Mouse (Mus musculus) limb, embryonic 14.5 days (tissue): ENCODE measurements around the gene Nlgn2. TPM values are rescaled to one million over a fixed set of nuclear protein-coding genes. Genes with fewer than 3 reads are reported as not detected.
"Not testable (repeated sequence)": the region's sequence is repeated elsewhere in the genome, so short reads cannot be mapped to it uniquely, and the experiment has no call there.

ENCODE experiments used
- ATAC-seq: fragments of 200-750 bp; cut with Nextera tagmentation; 2 replicates; pipeline ENCODE4 v1.8.0; 2017; ENCODE audit warnings: low read depth, moderate number of reproducible peaks, moderate TSS enrichment; ENCODE audit not compliant: low FRiP score
- DNase-seq: peaks from one replicate; pipeline ENCODE4 v3.0.0-alpha.2; 2015; ENCODE audit warnings: low spot score
- H3K27ac ChIP-seq: fragments of 300-500 bp; sonication (generic); replicated peaks from 2 replicates; pipeline ENCODE4 v1.5.1; 2014; ENCODE audit warnings: low read depth, mild to moderate bottlenecking, low read length, moderate library complexity, mixed read lengths
- H3K27me3 ChIP-seq: fragments of 300-500 bp; sonication (generic); 2 replicates; pipeline ENCODE4 v1.6.1; 2014; ENCODE audit warnings: low read length, mixed read lengths; ENCODE audit not compliant: control insufficient read depth, insufficient read depth
- H3K36me3 ChIP-seq: fragments of 300-500 bp; sonication (generic); 2 replicates; pipeline ENCODE4 v1.6.1; 2014; ENCODE audit warnings: mild to moderate bottlenecking, low read length, moderate library complexity, mixed read lengths; ENCODE audit not compliant: control insufficient read depth, insufficient read depth
- H3K4me1 ChIP-seq: fragments of 300-500 bp; sonication (generic); 2 replicates; pipeline ENCODE4 v1.6.1; 2014; ENCODE audit warnings: antibody characterized with exemption, low read length, mixed read lengths; ENCODE audit not compliant: control insufficient read depth, insufficient read depth
- H3K4me2 ChIP-seq: fragments of 300-500 bp; sonication (generic); replicated peaks from 2 replicates; pipeline ENCODE4 v1.6.1; 2014; ENCODE audit warnings: low read depth, mild to moderate bottlenecking, low read length, moderate library complexity; ENCODE audit not compliant: severe bottlenecking
- H3K4me3 ChIP-seq: fragments of 300-500 bp; sonication (generic); replicated peaks from 2 replicates; pipeline ENCODE4 v1.5.1; 2014; ENCODE audit warnings: low read length
- H3K9ac ChIP-seq: fragments of 300-500 bp; sonication (generic); 2 replicates; pipeline ENCODE4 v1.6.1; 2014; ENCODE audit warnings: mild to moderate bottlenecking, low read depth, low read length, moderate library complexity; ENCODE audit not compliant: severe bottlenecking
- H3K9me3 ChIP-seq: fragments of 300-500 bp; sonication (generic); 2 replicates; pipeline ENCODE4 v1.6.1; 2016; ENCODE audit warnings: low read length; ENCODE audit not compliant: control insufficient read depth
- POLR2A ChIP-seq: fragments of 200-500 bp; IDR thresholded peaks from 2 replicates; pipeline ENCODE4 v1.8.0; 2012; ENCODE audit warnings: inconsistent platforms, mild to moderate bottlenecking, moderate library complexity, borderline replicate concordance; ENCODE audit not compliant: insufficient read depth, insufficient read length; ENCODE audit errors: extremely low read depth
- WGBS: fragments of 180-500 bp; shearing (Covaris S2); extraction: QIAGEN DNeasy Blood & Tissue Kit; methylation state at CpG from one replicate; pipeline ENCODE4 v1.1.7; 2014; 5-methylcytosine and 5-hydroxymethylcytosine counted together
- polyA plus RNA-seq, 2 experiments: library from polyadenylated mRNA; depleted of rRNA in 1 of 2; stranded (reverse) in 1 of 2; unstranded in 1 of 2; fragments of >200 nt; fragmentation: Nextera tagmentation in 1 of 2; extraction: Ambion mirVana in 1 of 2; gene quantifications; 2 replicates each; pipeline versions ENCODE4 v1.2.1 to v1.2.3; 2012 to 2014

Nlgn2 gene
- polyA plus RNA-seq, 2 experiments: 11.1 to 96.0 TPM

GRCm38 (mm10) chr11:69864138-69864860 lies 26.7 kb upstream of the Nlgn2 start:
- Histone ChIP-seq H3K4me1 (no peaks in the 10 kb centered on the region), H3K27ac (no peak overlapping the region), H3K4me2 (no peak overlapping the region), H3K36me3 (no peaks in the 10 kb centered on the region), H3K27me3 (0 out of 2 replicates have a peak, but pooled peaks cover under 1% of the 10 kb centered on the region), H3K9me3 (no peaks in the 10 kb centered on the region), H3K4me3 (no peak overlapping the region), H3K9ac (no peak overlapping the region)
- ATAC-seq (no peak), DNase-seq (no peak)
- TF ChIP-seq POLR2A: no peak
- 47% methylated on average over 8 of the region's 8 CpGs for WGBS

- not testable (repeated sequence) for H3K36me3 ChIP-seq, H3K27ac ChIP-seq, H3K4me3 ChIP-seq, H3K9ac ChIP-seq, H3K9me3 ChIP-seq, DNase-seq, H3K27me3 ChIP-seq, ATAC-seq, H3K4me2 ChIP-seq, H3K4me1 ChIP-seq
- WGBS: 84% methylated on average over 3 of the region's 3 CpGs
Observed at GRCm38 (mm10) chr11:69863729-69864128, 26.1 kb upstream of the Nlgn2 start.

- H3K27ac ChIP-seq: no peak within 1 kb of the TSS
- H3K9ac ChIP-seq: 0 out of 2 replicates have a peak within 1 kb of the TSS, but pooled peaks have one; percentile 25
- no peak for TF ChIP-seq POLR2A
- H3K27me3 ChIP-seq: 0 out of 2 replicates have a peak, but pooled peaks cover 15% of the 10 kb centered on the region
- no peaks in the 10 kb centered on the region for H3K9me3 ChIP-seq
- ATAC-seq: no peak
- 22% methylated on average over 28 of the region's 30 CpGs for WGBS
- H3K36me3 ChIP-seq: no peaks in the 10 kb centered on the region
- H3K4me2 ChIP-seq: peak within 1 kb of the TSS; percentile 15
- H3K4me1 ChIP-seq: no peaks in the 10 kb centered on the region
- 0 out of 2 replicates have a peak within 1 kb of the TSS, but pooled peaks have one; percentile 4 for H3K4me3 ChIP-seq
- no peak for DNase-seq
Observed at GRCm38 (mm10) chr11:69858113-69858998, 20.8 kb upstream of the Nlgn2 start, which contains the start of gene Tnk1. TSS of gene Tnk1 (minus strand) at chr11:69858730.

GRCm38 (mm10) chr11:69855347-69855746 lies 17.8 kb upstream of the Nlgn2 start:
- DNase-seq: no peak
- Histone ChIP-seq H3K27ac (no peak overlapping the region), H3K36me3 (peaks cover 18% of the 10 kb centered on the region), H3K4me1 (no peaks in the 10 kb centered on the region), H3K4me3 (no peak overlapping the region), H3K9me3 (no peaks in the 10 kb centered on the region), H3K9ac (no peak overlapping the region), H3K4me2 (no peak overlapping the region), H3K27me3 (0 out of 2 replicates have a peak, but pooled peaks cover 15% of the 10 kb centered on the region)
- ATAC-seq: peak; percentile 58
- 13% methylated on average over 16 of the region's 16 CpGs for WGBS
- TF ChIP-seq POLR2A: no peak

- TF ChIP-seq POLR2A: no peak
- Histone ChIP-seq H3K27ac (no peak overlapping the region), H3K9ac (no peak overlapping the region), H3K9me3 (no peaks in the 10 kb centered on the region), H3K4me3 (no peak overlapping the region), H3K4me1 (no peaks in the 10 kb centered on the region), H3K36me3 (peaks cover 25% of the 10 kb centered on the region), H3K27me3 (0 out of 2 replicates have a peak, but pooled peaks cover 15% of the 10 kb centered on the region), H3K4me2 (no peak overlapping the region)
- WGBS: 84% methylated on average over 10 of the region's 10 CpGs
- ATAC-seq (no peak), DNase-seq (no peak)
Observed at GRCm38 (mm10) chr11:69854680-69855079, 17.1 kb upstream of the Nlgn2 start.
